Mouse (Mus musculus): Measurements from ENCODE around the gene Dnhd1.

GRCm38 (mm10) chr7:105621053-105621452 lies 29.6 kb upstream of the Dnhd1 start:
- TF ChIP-seq CTCF (IDR thresholded peaks at IDR 0.05; ENCODE audit: extremely low read depth, insufficient read length, insufficient replicate concordance, low read depth, low read length): no peak
- TF ChIP-seq POLR2A (IDR thresholded peaks at IDR 0.05; ENCODE audit: low read depth, low read length): no peak

All from small intestine, adult 2 months (tissue).